In genomic region chr1:36573524-36573923, GRCm38 (mm10) we compare ENCODE assay signal across 21 mouse cellular contexts. TPM values are rescaled to one million over a fixed set of nuclear protein-coding genes. Genes with fewer than 3 reads are reported as not detected.
DNase-seq lines count a peak whose midpoint lies in the region; ATAC-seq and TF ChIP-seq lines count a peak whose summit lies in the region.
"Had no signal": no experiment of that assay in that cellular context is flagged by ENCODE, and none has a peak within 500 bp of the region (broad histone marks: within the 10 kb centered on the region; RNA-seq: fewer than 3 reads in every experiment).

No protein-coding gene starts in this region.

- TF ChIP-seq EP300 in stomach, postnatal 0 days (optimal IDR thresholded peaks at IDR 0.05): no peak

- no peak overlapping the region for H3K9ac ChIP-seq in hindbrain, postnatal 0 days (replicated peaks; ENCODE audit: low read length)
- 0 out of 2 replicates have a peak overlapping the region, but pooled peaks have one; percentile 21 for H3K9ac ChIP-seq in lung, embryonic 16.5 days (ENCODE audit: low read length)
- no peak overlapping the region for H3K9ac ChIP-seq in embryonic facial prominence, embryonic 15.5 days
- 0 out of 2 replicates have a peak overlapping the region, but pooled peaks have one; percentile 31 for H3K9ac ChIP-seq in stomach, postnatal 0 days (ENCODE audit: low read length)
- H3K9ac ChIP-seq: neural tube, embryonic 12.5 days had no signal

- WGBS in hindbrain, embryonic 10.5 days: 84% methylated on average over 8 of the region's 8 CpGs
- 86% methylated on average over 8 of the region's 8 CpGs for WGBS in hindbrain, postnatal 0 days
- 66% methylated on average over 8 of the region's 8 CpGs for WGBS in lung, embryonic 16.5 days
- WGBS in lung, adult 2 months: 72% methylated on average over 8 of the region's 8 CpGs
- 64% methylated on average over 8 of the region's 8 CpGs for WGBS in embryonic facial prominence, embryonic 15.5 days
- 41% methylated on average over 8 of the region's 8 CpGs for WGBS in stomach, postnatal 0 days

- H3K4me3 ChIP-seq in hindbrain, embryonic 10.5 days: no peak overlapping the region
- no peak overlapping the region for H3K4me3 ChIP-seq in hindbrain, postnatal 0 days (ENCODE audit: low read length)
- H3K4me3 ChIP-seq in lung, embryonic 16.5 days (ENCODE audit: low read length): no peak overlapping the region
- no peak overlapping the region for H3K4me3 ChIP-seq in lung, adult 2 months (replicated peaks; ENCODE audit: extremely low read depth, low read depth, low read length)
- no peak overlapping the region for H3K4me3 ChIP-seq in embryonic facial prominence, embryonic 15.5 days (replicated peaks)
- H3K4me3 ChIP-seq in stomach, postnatal 0 days (ENCODE audit: low read depth, low read length): no peak overlapping the region
- H3K4me3 ChIP-seq: left cerebral cortex, adult 2 months; megakaryocyte, embryonic 14.5 days; neural tube, embryonic 12.5 days had no signal

- H3K4me2 ChIP-seq in hindbrain, postnatal 0 days (ENCODE audit: low read depth, low read length): no peak overlapping the region
- no peak overlapping the region for H3K4me2 ChIP-seq in lung, embryonic 16.5 days (ENCODE audit: low read depth, low read length)
- H3K4me2 ChIP-seq in embryonic facial prominence, embryonic 15.5 days (replicated peaks): no peak overlapping the region
- no peak overlapping the region for H3K4me2 ChIP-seq in stomach, postnatal 0 days (replicated peaks; ENCODE audit: low read depth)
- H3K4me2 ChIP-seq: heart, embryonic 11.5 days; neural tube, embryonic 12.5 days had no signal

- DNase-seq in hindbrain, embryonic 10.5 days (ENCODE audit: low spot score): no peak
- DNase-seq in hindbrain, postnatal 0 days (ENCODE audit: low spot score): no peak
- no peak for DNase-seq in lung, adult 2 months
- peak; percentile 33 for DNase-seq in stomach, postnatal 0 days (ENCODE audit: low spot score)
- no peak for DNase-seq in adrenal gland, postnatal 10 days
- DNase-seq: adrenal gland, postnatal 14 days; cerebellum, adult 18-20 months; gastrocnemius, postnatal 25 days; heart, postnatal 4 days; right cerebral cortex, postnatal 25 days had no signal

- no peaks in the 10 kb centered on the region for H3K36me3 ChIP-seq in hindbrain, embryonic 10.5 days
- no peaks in the 10 kb centered on the region for H3K36me3 ChIP-seq in hindbrain, postnatal 0 days (ENCODE audit: insufficient read depth, low read length)
- no peaks in the 10 kb centered on the region for H3K36me3 ChIP-seq in lung, embryonic 16.5 days (ENCODE audit: control insufficient read depth, insufficient read depth, low read length)
- no peaks in the 10 kb centered on the region for H3K36me3 ChIP-seq in embryonic facial prominence, embryonic 15.5 days
- no peaks in the 10 kb centered on the region for H3K36me3 ChIP-seq in stomach, postnatal 0 days (ENCODE audit: control insufficient read depth, insufficient read depth, low read length)
- H3K36me3 ChIP-seq: neural tube, embryonic 12.5 days had no signal

- no peak for ATAC-seq in hindbrain, postnatal 0 days
- peak; percentile 24; the same call in 1 of the 2 replicates for ATAC-seq in lung, embryonic 16.5 days (ENCODE audit: low read depth)
- no peak for ATAC-seq in embryonic facial prominence, embryonic 15.5 days (ENCODE audit: insufficient number of reproducible peaks, low FRiP score, low TSS enrichment, low read depth)
- no peak for ATAC-seq in stomach, postnatal 0 days (ENCODE audit: low FRiP score, low TSS enrichment)

- no peaks in the 10 kb centered on the region; the same call in 1 of the 2 replicates for H3K27me3 ChIP-seq in hindbrain, embryonic 10.5 days (ENCODE audit: insufficient read depth, poor library complexity, severe bottlenecking)
- H3K27me3 ChIP-seq in hindbrain, postnatal 0 days (ENCODE audit: insufficient read depth, low read length): no peaks in the 10 kb centered on the region
- no peaks in the 10 kb centered on the region for H3K27me3 ChIP-seq in lung, embryonic 16.5 days (ENCODE audit: control insufficient read depth, insufficient read depth, low read depth, low read length)
- no peaks in the 10 kb centered on the region for H3K27me3 ChIP-seq in embryonic facial prominence, embryonic 15.5 days
- no peaks in the 10 kb centered on the region for H3K27me3 ChIP-seq in stomach, postnatal 0 days (ENCODE audit: control insufficient read depth, insufficient read depth, low read length)
- H3K27me3 ChIP-seq: neural tube, embryonic 12.5 days had no signal

- H3K27ac ChIP-seq in hindbrain, embryonic 10.5 days: peak overlapping the region; percentile 64; the same call in 1 of the 2 replicates
- no peak overlapping the region for H3K27ac ChIP-seq in hindbrain, postnatal 0 days
- peak overlapping the region; percentile 72 for H3K27ac ChIP-seq in lung, embryonic 16.5 days (ENCODE audit: low read length)
- H3K27ac ChIP-seq in embryonic facial prominence, embryonic 15.5 days (replicated peaks): peak overlapping the region; percentile 65
- H3K27ac ChIP-seq in stomach, postnatal 0 days (replicated peaks): peak overlapping the region; percentile 66
- H3K27ac ChIP-seq: left cerebral cortex, adult 2 months; neural tube, embryonic 12.5 days had no signal

- no peak for TF ChIP-seq CTCF in hindbrain, postnatal 0 days (IDR thresholded peaks at IDR 0.05; ENCODE audit: low read depth)
- no peak for TF ChIP-seq CTCF in lung, adult 2 months (IDR thresholded peaks at IDR 0.05; ENCODE audit: insufficient read depth, low read length)
- TF ChIP-seq CTCF in stomach, postnatal 0 days (IDR thresholded peaks at IDR 0.05; ENCODE audit: low read depth): no peak

- peaks cover 81% of the 10 kb centered on the region for H3K4me1 ChIP-seq in hindbrain, embryonic 10.5 days (replicated peaks)
- peaks cover 11% of the 10 kb centered on the region; the same call in 1 of the 2 replicates for H3K4me1 ChIP-seq in hindbrain, postnatal 0 days (ENCODE audit: insufficient read depth, low read length)
- peaks cover 54% of the 10 kb centered on the region for H3K4me1 ChIP-seq in lung, embryonic 16.5 days (replicated peaks; ENCODE audit: control insufficient read depth, insufficient read depth, low read length)
- H3K4me1 ChIP-seq in lung, adult 2 months (ENCODE audit: control insufficient read depth, insufficient read depth, low read length): peaks cover 23% of the 10 kb centered on the region
- peaks cover 73% of the 10 kb centered on the region for H3K4me1 ChIP-seq in embryonic facial prominence, embryonic 15.5 days
- peaks cover 27% of the 10 kb centered on the region for H3K4me1 ChIP-seq in stomach, postnatal 0 days (replicated peaks; ENCODE audit: control insufficient read depth, insufficient read depth)

- no peaks in the 10 kb centered on the region for H3K9me3 ChIP-seq in hindbrain, embryonic 10.5 days
- H3K9me3 ChIP-seq in hindbrain, postnatal 0 days (ENCODE audit: low read length): no peaks in the 10 kb centered on the region
- no peaks in the 10 kb centered on the region for H3K9me3 ChIP-seq in lung, embryonic 16.5 days (ENCODE audit: control insufficient read depth, low read length)
- H3K9me3 ChIP-seq in embryonic facial prominence, embryonic 15.5 days (replicated peaks): no peaks in the 10 kb centered on the region
- H3K9me3 ChIP-seq in stomach, postnatal 0 days (ENCODE audit: control insufficient read depth, low read length): no peaks in the 10 kb centered on the region
- H3K9me3 ChIP-seq: megakaryocyte, embryonic 14.5 days; neural tube, embryonic 12.5 days had no signal

- TF ChIP-seq POLR2A in lung, adult 2 months (IDR thresholded peaks at IDR 0.05; ENCODE audit: borderline replicate concordance, extremely low read depth, low read depth, low read length): no peak

RNA-seq across cellular contexts. Expression of gene Sema4c, which starts 15.4 kb away (rescaled TPM):
- polyA plus RNA-seq in hindbrain, embryonic 10.5 days (2016; fragmentation: Nextera tagmentation; extraction: Ambion mirVana): 25.4 and 29.6 TPM in 2 replicates
- 32.3 and 40.5 TPM in 2 replicates for total RNA-seq in hindbrain, postnatal 0 days (2014; rRNA removed)
- polyA plus RNA-seq in hindbrain, postnatal 0 days (2015; fragmentation: Nextera tagmentation; extraction: Ambion mirVana): 14.4 and 14.7 TPM in 2 replicates
- polyA plus RNA-seq in lung, embryonic 16.5 days (2015; fragmentation: Nextera tagmentation; extraction: Ambion mirVana): 14.4 and 14.8 TPM in 2 replicates
- polyA plus RNA-seq in lung, adult 2 months (2012; rRNA removed): 23.0 and 23.7 TPM in 2 replicates
- polyA plus RNA-seq in embryonic facial prominence, embryonic 15.5 days (2015; fragmentation: Nextera tagmentation; extraction: Ambion mirVana): 18.6 and 19.6 TPM in 2 replicates
- polyA plus RNA-seq in stomach, postnatal 0 days (2015; fragmentation: Nextera tagmentation; extraction: Ambion mirVana): 5.0 and 5.1 TPM in 2 replicates
- 10 to 100 TPM; 27.3 to 28.9 TPM for total RNA-seq in adrenal gland, postnatal 10 days (2021)

RNA-seq across cellular contexts. Expression of gene Ankrd39, which starts 26.3 kb away (rescaled TPM):
- polyA plus RNA-seq in hindbrain, embryonic 10.5 days (2016; fragmentation: Nextera tagmentation; extraction: Ambion mirVana): 16.9 and 20.6 TPM in 2 replicates
- 38.1 and 55.1 TPM in 2 replicates for total RNA-seq in hindbrain, postnatal 0 days (2014; rRNA removed)
- 30.8 and 32.5 TPM in 2 replicates for polyA plus RNA-seq in hindbrain, postnatal 0 days (2015; fragmentation: Nextera tagmentation; extraction: Ambion mirVana)
- 23.3 and 26.2 TPM in 2 replicates for polyA plus RNA-seq in lung, embryonic 16.5 days (2015; fragmentation: Nextera tagmentation; extraction: Ambion mirVana)
- polyA plus RNA-seq in lung, adult 2 months (2012; rRNA removed): 22.1 and 22.8 TPM in 2 replicates
- polyA plus RNA-seq in embryonic facial prominence, embryonic 15.5 days (2015; fragmentation: Nextera tagmentation; extraction: Ambion mirVana): 25.7 and 29.5 TPM in 2 replicates
- polyA plus RNA-seq in stomach, postnatal 0 days (2015; fragmentation: Nextera tagmentation; extraction: Ambion mirVana): 19.5 and 20.1 TPM in 2 replicates
- total RNA-seq in adrenal gland, postnatal 10 days (2021): 10 to 100 TPM; 12.9 to 21.6 TPM

RNA-seq across cellular contexts. Expression of gene Gm42417, which starts 34.3 kb away (rescaled TPM):
- 0.75 TPM in 1 of 2 replicates, not detected in the other for polyA plus RNA-seq in hindbrain, embryonic 10.5 days (2016; fragmentation: Nextera tagmentation; extraction: Ambion mirVana)
- not detected in 2 replicates for total RNA-seq in hindbrain, postnatal 0 days (2014; rRNA removed)
- polyA plus RNA-seq in hindbrain, postnatal 0 days (2015; fragmentation: Nextera tagmentation; extraction: Ambion mirVana): not detected in 2 replicates
- 0.29 TPM in 1 of 2 replicates, not detected in the other for polyA plus RNA-seq in lung, embryonic 16.5 days (2015; fragmentation: Nextera tagmentation; extraction: Ambion mirVana)
- polyA plus RNA-seq in lung, adult 2 months (2012; rRNA removed): not detected in 2 replicates
- 0.25 and 0.40 TPM in 2 replicates for polyA plus RNA-seq in embryonic facial prominence, embryonic 15.5 days (2015; fragmentation: Nextera tagmentation; extraction: Ambion mirVana)
- 0.28 and 0.33 TPM in 2 replicates for polyA plus RNA-seq in stomach, postnatal 0 days (2015; fragmentation: Nextera tagmentation; extraction: Ambion mirVana)
- 10 to 100 TPM; 10.2 to 32.9 TPM for total RNA-seq in adrenal gland, postnatal 10 days (2021)
- total RNA-seq: left cerebral cortex, adult 2 months had no signal
- polyA plus RNA-seq: embryonic facial prominence, embryonic 11.5 days; forebrain, embryonic 11.5 days; frontal cortex, adult 2 months; heart, embryonic 11.5 days; kidney, postnatal 0 days; liver, embryonic 16.5 days; neural tube, embryonic 12.5 days had no signal

RNA-seq across cellular contexts. Expression of gene Ankrd23, which starts 36.8 kb away (rescaled TPM):
- polyA plus RNA-seq in hindbrain, embryonic 10.5 days (2016; fragmentation: Nextera tagmentation; extraction: Ambion mirVana): 15.7 and 18.0 TPM in 2 replicates
- 8.1 and 11.5 TPM in 2 replicates for total RNA-seq in hindbrain, postnatal 0 days (2014; rRNA removed)
- 11.2 and 12.7 TPM in 2 replicates for polyA plus RNA-seq in hindbrain, postnatal 0 days (2015; fragmentation: Nextera tagmentation; extraction: Ambion mirVana)
- polyA plus RNA-seq in lung, embryonic 16.5 days (2015; fragmentation: Nextera tagmentation; extraction: Ambion mirVana): 17.9 and 20.0 TPM in 2 replicates
- polyA plus RNA-seq in lung, adult 2 months (2012; rRNA removed): 13.7 and 36.2 TPM in 2 replicates
- 17.6 and 21.6 TPM in 2 replicates for polyA plus RNA-seq in embryonic facial prominence, embryonic 15.5 days (2015; fragmentation: Nextera tagmentation; extraction: Ambion mirVana)
- 6.1 and 8.5 TPM in 2 replicates for polyA plus RNA-seq in stomach, postnatal 0 days (2015; fragmentation: Nextera tagmentation; extraction: Ambion mirVana)
- 10 to 100 TPM; 22.5 to 73.8 TPM for total RNA-seq in adrenal gland, postnatal 10 days (2021)

Comparison
In these comparisons a context has a peak if more than half of its experiments do, and no peak if none do; other contexts are left out.
1. H3K9ac ChIP-seq: peak in lung, embryonic 16.5 days (single experiment) and stomach, postnatal 0 days (single experiment); none in hindbrain, postnatal 0 days (single experiment) and embryonic facial prominence, embryonic 15.5 days (single experiment).